Mouse (Mus musculus): ENCODE data around the gene Dgka.
"Not testable (repeated sequence)": the region's sequence is repeated elsewhere in the genome, so short reads cannot be mapped to it uniquely, and the experiment has no call there.

Gene Dgka

DNA sequence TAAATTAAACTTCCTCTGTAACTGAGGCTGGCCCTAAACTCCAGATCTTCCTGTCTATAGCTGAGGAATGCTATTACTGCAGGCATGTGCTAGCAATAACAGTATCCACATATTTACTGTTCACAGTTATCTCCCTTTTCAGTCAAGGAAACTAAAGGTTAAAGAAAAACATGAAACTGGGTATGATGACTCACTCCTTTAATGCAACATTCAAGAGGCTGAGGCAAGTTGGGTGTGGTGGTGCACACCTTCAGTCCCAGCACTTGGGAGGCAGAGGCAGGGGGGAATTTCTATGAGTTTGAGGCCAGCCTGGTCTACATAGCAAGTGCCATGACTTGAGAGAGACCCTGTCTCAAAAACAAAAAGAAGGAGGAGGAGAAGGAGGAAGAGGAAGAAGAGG, 12.7 kb downstream of the Dgka start:
- DNase-seq (ENCODE audit: low spot score in 2 of 2): no peak

- peak; percentile 63 to 68 for DNase-seq (ENCODE audit: low spot score in 2 of 2)
These were observed 13.6 kb downstream of the Dgka start for GRCm38 (mm10) chr10:128731002-128731433.

- DNase-seq (ENCODE audit: low spot score in 2 of 2): no peak
These were observed 16.6 kb downstream of the Dgka start for GRCm38 (mm10) chr10:128728059-128728458.

- DNase-seq (ENCODE audit: low spot score in 2 of 2): not testable (repeated sequence)
These were observed 19.2 kb downstream of the Dgka start for GRCm38 (mm10) chr10:128725466-128725865.

- DNase-seq (ENCODE audit: low spot score in 2 of 2): no peak
These were observed 28.8 kb downstream of the Dgka start for GRCm38 (mm10) chr10:128715559-128716537.

DNA sequence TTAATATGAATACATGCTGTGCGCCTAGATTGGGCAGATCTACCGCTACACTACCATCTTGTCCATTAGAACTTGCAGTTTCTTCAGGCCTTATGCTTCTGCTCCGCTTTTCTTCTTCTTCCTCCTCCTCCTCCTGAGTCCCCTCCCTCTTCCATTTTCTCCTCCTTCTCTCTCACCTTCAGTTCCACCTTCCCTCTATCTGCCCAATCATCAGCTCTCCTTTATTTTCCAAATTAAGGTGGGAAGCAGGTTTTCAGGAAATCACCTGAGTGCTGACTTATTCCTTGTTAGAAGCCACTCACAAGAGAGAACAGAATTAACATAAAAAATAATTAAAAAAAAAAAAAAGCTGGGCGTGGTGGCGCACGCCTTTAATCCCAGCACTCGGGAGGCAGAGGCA, 33.3 kb downstream of the Dgka start:
- not testable (repeated sequence) for DNase-seq (ENCODE audit: low spot score in 2 of 2)

- no peak for DNase-seq (ENCODE audit: low spot score in 2 of 2)
These were observed 39.4 kb downstream of the Dgka start for GRCm38 (mm10) chr10:128705317-128705693.

GRCm38 (mm10) chr10:128704491-128705316, 40.0 kb downstream of the Dgka start, which contains the start of gene Cdk2:
TSS of gene Cdk2 (minus strand) at chr10:128705031.
- DNase-seq (ENCODE audit: low spot score in 2 of 2): peak; percentile 75 to 79

- DNase-seq (ENCODE audit: low spot score in 2 of 2): no peak
These were observed 40.8 kb downstream of the Dgka start, which contains the start of gene Pmel for GRCm38 (mm10) chr10:128703895-128704294. TSS of gene Pmel (plus strand) at chr10:128704195.

GRCm38 (mm10) chr10:128702328-128703007, 42.2 kb downstream of the Dgka start:
- DNase-seq (ENCODE audit: low spot score in 2 of 2): no peak

DNA sequence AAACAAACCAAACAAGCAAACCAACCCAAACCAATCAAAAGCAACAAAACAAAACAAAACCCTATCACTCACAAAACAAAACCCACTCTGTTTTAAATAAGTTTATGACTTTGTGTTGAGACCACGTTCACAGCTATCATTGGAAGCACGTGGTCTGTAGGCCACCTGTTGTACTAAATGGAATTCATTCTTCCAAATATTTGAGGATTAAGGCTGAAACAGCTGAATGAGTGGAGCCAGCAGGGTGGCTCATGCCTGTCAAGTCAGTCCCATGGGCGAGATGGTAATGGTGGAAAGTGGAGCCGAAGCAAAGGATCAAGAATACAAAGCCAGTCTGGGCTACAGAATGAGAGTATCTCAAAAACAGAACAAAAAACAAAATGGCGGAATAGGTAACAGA, 43.9 kb downstream of the Dgka start:
- DNase-seq (ENCODE audit: low spot score in 2 of 2): no peak

DNA sequence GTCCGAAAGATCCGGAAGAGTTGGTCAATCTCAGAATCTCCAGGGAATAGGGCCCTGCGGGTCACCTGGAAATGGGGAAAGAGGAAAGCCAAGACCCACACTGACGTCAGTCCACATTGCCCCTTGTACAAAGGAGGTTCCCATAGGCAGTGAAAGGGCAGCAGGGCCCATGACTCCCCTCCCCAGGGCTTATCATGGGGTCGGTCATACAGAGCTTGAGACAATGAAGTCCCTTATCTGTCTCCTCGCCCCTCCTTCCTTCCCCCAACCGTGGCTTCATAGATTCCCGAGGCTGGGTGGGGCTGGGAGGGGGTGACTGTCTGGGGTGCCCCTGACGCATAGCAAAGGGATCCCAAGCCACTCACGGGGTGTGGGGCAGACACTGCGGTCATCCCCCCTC, 45.0 kb downstream of the Dgka start:
- DNase-seq (ENCODE audit: low spot score in 2 of 2): no peak

DNA sequence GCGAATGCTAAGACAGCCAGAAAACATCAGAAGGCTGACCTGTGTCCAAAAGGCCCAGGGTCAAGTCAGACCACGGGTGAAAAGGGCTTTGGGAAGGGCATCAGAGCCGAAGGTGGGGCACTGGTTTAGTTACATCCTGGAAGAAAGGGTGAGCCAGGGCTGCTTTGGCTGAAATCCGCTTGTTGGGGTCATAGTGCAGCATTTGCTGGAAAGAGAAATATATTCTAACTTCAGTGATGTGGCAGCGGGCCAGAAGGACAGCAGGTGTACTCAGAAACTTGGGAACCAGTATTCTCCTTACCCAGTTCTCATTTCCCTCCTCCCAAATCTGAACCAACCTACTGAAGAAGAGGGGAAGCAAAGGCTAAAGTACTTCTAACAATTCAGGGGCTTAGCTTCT, 45.6 kb downstream of the Dgka start:
- DNase-seq (ENCODE audit: low spot score in 2 of 2): no peak

DNA sequence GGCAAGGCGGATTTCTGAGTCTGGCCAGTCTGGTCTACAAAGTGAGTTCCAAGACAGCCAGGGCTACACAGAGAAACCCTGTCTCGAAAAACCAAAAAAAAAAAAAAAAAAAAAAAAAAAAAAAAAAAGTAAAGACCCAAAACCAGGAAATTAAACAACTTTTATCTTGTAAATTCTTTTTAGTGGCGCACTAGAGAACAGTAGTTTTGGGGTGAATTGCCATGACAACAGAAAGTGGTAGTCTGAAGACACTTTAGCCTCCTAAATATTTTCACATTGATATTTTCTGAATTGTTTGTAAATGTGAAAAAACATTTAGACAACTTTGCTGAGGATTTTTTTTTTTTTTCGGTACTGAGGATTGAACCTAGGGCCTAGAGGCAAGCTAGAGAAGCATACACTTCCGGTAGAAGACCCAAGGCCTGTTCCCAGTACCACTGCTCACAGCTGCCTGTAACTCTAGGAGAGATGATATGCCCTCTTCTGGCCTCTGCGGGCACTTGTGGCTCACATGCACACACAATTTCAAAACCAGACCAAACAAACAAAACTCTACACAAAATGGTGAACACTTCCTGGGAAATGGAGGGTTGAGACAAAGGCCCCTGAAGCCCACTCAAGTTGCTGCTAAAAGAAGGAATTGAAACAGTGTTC, 47.5 kb downstream of the Dgka start:
- DNase-seq (ENCODE audit: low spot score in 2 of 2): no peak

DNA sequence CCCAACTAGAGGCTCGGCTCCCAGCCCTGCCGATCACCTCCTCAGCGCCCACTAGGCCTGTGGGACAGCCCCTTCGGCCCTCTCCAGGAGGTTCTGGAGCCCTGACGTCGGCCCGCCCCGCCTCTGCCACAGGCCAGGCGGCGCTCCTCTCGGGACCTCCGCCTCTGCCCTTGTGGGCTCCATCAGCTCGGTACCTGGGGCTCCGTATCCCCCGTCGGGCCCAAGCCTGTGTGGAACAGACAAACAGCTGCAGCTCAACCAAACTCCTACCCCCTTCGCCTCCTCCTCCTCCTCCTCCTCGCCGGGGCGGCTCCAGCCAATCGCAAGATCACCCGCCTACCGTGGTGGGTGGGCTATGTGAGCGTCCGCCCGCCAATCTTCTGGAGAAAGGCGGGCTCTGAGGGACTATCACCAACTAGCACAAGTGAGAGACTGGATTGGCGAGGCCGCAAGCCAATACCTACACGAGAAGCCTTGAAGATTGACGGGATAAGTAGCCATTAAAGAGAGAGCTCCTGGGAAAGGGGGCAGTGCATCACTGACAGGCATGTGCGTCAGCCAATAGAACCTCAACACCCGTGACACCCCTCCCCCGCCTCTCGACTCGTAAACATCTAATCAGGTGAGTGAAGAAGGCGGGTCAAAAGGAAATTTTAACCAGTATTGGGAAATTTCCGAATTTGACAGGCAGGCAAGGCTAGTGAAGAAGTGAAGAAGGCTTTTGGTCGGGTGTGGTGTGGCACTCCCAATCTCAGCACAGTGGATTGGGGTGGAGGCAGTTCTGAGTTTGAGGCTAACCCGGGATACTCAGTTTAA, 48.5 kb downstream of the Dgka start, which contains the start of gene Rab5b:
Gene Rab5b, minus strand, starts transcription at position 273 of the 816 bp plus-strand sequence.
- DNase-seq (ENCODE audit: low spot score in 2 of 2): peak; percentile 99 to 100

DNA sequence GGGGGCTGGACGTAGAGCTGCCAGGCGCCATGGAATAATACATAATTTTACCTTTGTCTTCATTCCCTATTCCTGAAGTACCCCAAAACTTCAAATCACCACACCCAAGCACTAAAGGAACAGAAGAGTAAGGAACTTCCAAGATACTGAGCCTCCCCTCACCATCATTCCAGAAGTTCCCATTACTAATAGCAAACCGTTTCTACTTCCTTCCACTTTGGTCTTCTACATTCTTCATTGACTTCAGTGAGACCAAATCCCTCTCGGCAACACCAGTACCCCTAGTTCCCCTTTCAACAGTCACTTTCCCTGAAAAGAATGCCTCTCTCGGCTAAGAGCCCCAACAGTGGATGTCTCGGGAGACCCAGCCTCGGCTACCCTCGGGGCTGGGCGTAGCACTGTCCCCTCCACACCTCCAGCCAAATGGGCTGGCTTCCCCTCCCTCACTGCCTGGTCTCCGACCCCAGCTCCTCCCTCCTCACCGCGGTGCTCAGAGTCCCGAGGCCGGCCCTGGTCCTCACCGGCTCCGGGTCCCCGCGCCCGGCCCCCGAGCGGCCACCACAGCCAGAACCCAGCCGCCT, 49.2 kb downstream of the Dgka start:
- no peak for DNase-seq (ENCODE audit: low spot score in 2 of 2)

GRCm38 (mm10) chr10:128674469-128675008, 70.1 kb downstream of the Dgka start:
- DNase-seq (ENCODE audit: low spot score in 2 of 2): no peak

GRCm38 (mm10) chr10:128673763-128674468, 70.7 kb downstream of the Dgka start, which contains the start of gene Suox:
TSS of gene Suox (minus strand) at chr10:128674073.
- DNase-seq (ENCODE audit: low spot score in 2 of 2): peak; percentile 80 to 84

DNA sequence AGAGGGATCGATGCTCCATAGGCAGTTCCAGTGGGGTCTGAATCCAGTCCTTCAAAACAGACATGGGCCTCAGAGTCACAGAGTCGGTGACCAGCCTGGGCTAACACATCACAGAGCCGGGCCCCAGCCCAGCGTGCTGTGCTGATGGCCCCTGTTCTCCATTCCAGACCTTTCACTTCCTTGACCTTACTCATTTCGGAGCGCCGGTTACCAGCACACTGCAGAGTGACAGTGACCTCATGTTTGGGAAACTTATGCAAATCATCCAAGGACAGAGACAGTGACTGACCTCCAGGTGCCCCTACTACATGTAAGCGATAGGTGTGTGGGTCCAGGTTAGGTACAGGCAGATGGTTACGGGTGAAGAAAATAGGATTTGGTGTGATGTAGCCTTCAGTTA, 73.5 kb downstream of the Dgka start:
- DNase-seq (ENCODE audit: low spot score in 2 of 2): no peak
